Mouse (Mus musculus): Measurements from ENCODE around the gene Htr1d. TPM values are rescaled to one million over a fixed set of nuclear protein-coding genes. Genes with fewer than 3 reads are reported as not detected.

The Htr1d gene
- polyA plus RNA-seq, 1 experiment from 2014 or later, result 1.9 TPM

GRCm38 (mm10) chr4:136469941-136470346, 46.6 kb downstream of the Htr1d start:
- Histone ChIP-seq H3K36me3 (replicated peaks; ENCODE audit: control insufficient read depth, insufficient read depth) (no peaks in the 10 kb centered on the region), H3K9me3 (ENCODE audit: control insufficient read depth, low read length) (no peaks in the 10 kb centered on the region), H3K27me3 (ENCODE audit: control insufficient read depth, insufficient read depth, low read length) (no peaks in the 10 kb centered on the region), H3K4me2 (replicated peaks) (peak overlapping the region; percentile 65), H3K4me1 (replicated peaks; ENCODE audit: control insufficient read depth, insufficient read depth, low read length) (peaks cover 10% of the 10 kb centered on the region), H3K27ac (peak overlapping the region; percentile 95), H3K9ac (peak overlapping the region; percentile 79), H3K4me3 (replicated peaks; ENCODE audit: low read length) (peak overlapping the region; percentile 91)
- ATAC-seq (ENCODE audit: low FRiP score), result peak; percentile 82
- peak; percentile 74 for DNase-seq (ENCODE audit: low spot score)
- WGBS, result under 1% methylated on average over 35 of the region's 55 CpGs

- Histone ChIP-seq H3K36me3 (replicated peaks; ENCODE audit: control insufficient read depth, insufficient read depth) (no peaks in the 10 kb centered on the region), H3K9me3 (ENCODE audit: control insufficient read depth, low read length) (no peaks in the 10 kb centered on the region), H3K4me3 (replicated peaks; ENCODE audit: low read length) (peak overlapping the region; percentile 91), H3K27me3 (ENCODE audit: control insufficient read depth, insufficient read depth, low read length) (no peaks in the 10 kb centered on the region), H3K27ac (peak overlapping the region; percentile 95), H3K4me2 (replicated peaks) (peak overlapping the region; percentile 65), H3K9ac (peak overlapping the region; percentile 79), H3K4me1 (replicated peaks; ENCODE audit: control insufficient read depth, insufficient read depth, low read length) (peaks cover 10% of the 10 kb centered on the region)
- peak; percentile 53 for DNase-seq (ENCODE audit: low spot score)
- peak; percentile 32 for ATAC-seq (ENCODE audit: low FRiP score)
- under 1% methylated on average over 52 of the region's 58 CpGs for WGBS
Measured at GRCm38 (mm10) chr4:136470347-136471071, 47.2 kb downstream of the Htr1d start.

- Histone ChIP-seq H3K4me2 (replicated peaks) (no peak overlapping the region), H3K4me1 (replicated peaks; ENCODE audit: control insufficient read depth, insufficient read depth, low read length) (peaks cover 3% of the 10 kb centered on the region), H3K36me3 (replicated peaks; ENCODE audit: control insufficient read depth, insufficient read depth) (no peaks in the 10 kb centered on the region), H3K27ac (no peak overlapping the region), H3K9ac (no peak overlapping the region), H3K4me3 (replicated peaks; ENCODE audit: low read length) (no peak overlapping the region), H3K27me3 (ENCODE audit: control insufficient read depth, insufficient read depth, low read length) (no peaks in the 10 kb centered on the region), H3K9me3 (ENCODE audit: control insufficient read depth, low read length) (no peaks in the 10 kb centered on the region)
- no peak for ATAC-seq (ENCODE audit: low FRiP score)
- 100% methylated on average over 1 of the region's 1 CpGs for WGBS
- no peak for DNase-seq (ENCODE audit: low spot score)
Measured at GRCm38 (mm10) chr4:136476692-136477091, 53.4 kb downstream of the Htr1d start.

GRCm38 (mm10) chr4:136486549-136486948, 63.2 kb downstream of the Htr1d start:
- ATAC-seq (ENCODE audit: low FRiP score), result no peak
- WGBS, result 93% methylated on average over 2 of the region's 2 CpGs
- Histone ChIP-seq H3K4me3 (replicated peaks; ENCODE audit: low read length) (no peak overlapping the region), H3K36me3 (replicated peaks; ENCODE audit: control insufficient read depth, insufficient read depth) (no peaks in the 10 kb centered on the region), H3K27me3 (ENCODE audit: control insufficient read depth, insufficient read depth, low read length) (no peaks in the 10 kb centered on the region), H3K4me2 (replicated peaks) (no peak overlapping the region), H3K9me3 (ENCODE audit: control insufficient read depth, low read length) (no peaks in the 10 kb centered on the region), H3K4me1 (replicated peaks; ENCODE audit: control insufficient read depth, insufficient read depth, low read length) (no peaks in the 10 kb centered on the region), H3K27ac (no peak overlapping the region), H3K9ac (no peak overlapping the region)
- no peak for DNase-seq (ENCODE audit: low spot score)

Other genes with a start within 250 kb of the Htr1d start
- gene Asap3, start 217.2 kb upstream of the Htr1d start, polyA plus RNA-seq (2014; fragmentation: Nextera tagmentation; extraction: Ambion mirVana), result 4.9 TPM in 2 replicates
- 1.2 and 2.0 TPM in 2 replicates for gene Tcea3, start 175.8 kb upstream of the Htr1d start, polyA plus RNA-seq (2014; fragmentation: Nextera tagmentation; extraction: Ambion mirVana)
- gene Zfp46, start 138.8 kb upstream of the Htr1d start, polyA plus RNA-seq (2014; fragmentation: Nextera tagmentation; extraction: Ambion mirVana), result 39.8 and 48.8 TPM in 2 replicates
- gene Hnrnpr, start 112.6 kb upstream of the Htr1d start, polyA plus RNA-seq (2014; fragmentation: Nextera tagmentation; extraction: Ambion mirVana), result 155 and 177 TPM in 2 replicates
- 0.20 and 0.32 TPM in 2 replicates for gene 6030445D17Rik, start 38.7 kb downstream of the Htr1d start, polyA plus RNA-seq (2014; fragmentation: Nextera tagmentation; extraction: Ambion mirVana)
- 48.6 and 56.8 TPM in 2 replicates for gene Luzp1, start 46.2 kb downstream of the Htr1d start, polyA plus RNA-seq (2014; fragmentation: Nextera tagmentation; extraction: Ambion mirVana)
- gene Kdm1a, start 179.2 kb downstream of the Htr1d start, polyA plus RNA-seq (2014; fragmentation: Nextera tagmentation; extraction: Ambion mirVana), result 93.8 and 94.1 TPM in 2 replicates
- gene Tex46, start 186.9 kb downstream of the Htr1d start, polyA plus RNA-seq (2014; fragmentation: Nextera tagmentation; extraction: Ambion mirVana), result not detected in 2 replicates
- gene Lactbl1, start 199.1 kb downstream of the Htr1d start, polyA plus RNA-seq (2014; fragmentation: Nextera tagmentation; extraction: Ambion mirVana), result 0.07 and 0.12 TPM in 2 replicates

Data from hindbrain, embryonic 14.5 days (tissue).